Mouse (Mus musculus) left cerebral cortex, adult 8-10 months (tissue): ENCODE measurements at regions not wholly inside any gene's neighbourhood (a gene's known extent, or its start where the extent isn't known, plus 50 kb on each side); places are given as distances from the start of the nearest gene placed in this dataset.
A peak's percentile ranks its signal among the peaks of the same experiment; 100 is the strongest.

Experiments
- DNase-seq, 2 experiments: peaks; one replicate each; pipeline ENCODE4 v3.0.0; 2022; ENCODE audit warnings: low spot score in 2 of 2

DNA sequence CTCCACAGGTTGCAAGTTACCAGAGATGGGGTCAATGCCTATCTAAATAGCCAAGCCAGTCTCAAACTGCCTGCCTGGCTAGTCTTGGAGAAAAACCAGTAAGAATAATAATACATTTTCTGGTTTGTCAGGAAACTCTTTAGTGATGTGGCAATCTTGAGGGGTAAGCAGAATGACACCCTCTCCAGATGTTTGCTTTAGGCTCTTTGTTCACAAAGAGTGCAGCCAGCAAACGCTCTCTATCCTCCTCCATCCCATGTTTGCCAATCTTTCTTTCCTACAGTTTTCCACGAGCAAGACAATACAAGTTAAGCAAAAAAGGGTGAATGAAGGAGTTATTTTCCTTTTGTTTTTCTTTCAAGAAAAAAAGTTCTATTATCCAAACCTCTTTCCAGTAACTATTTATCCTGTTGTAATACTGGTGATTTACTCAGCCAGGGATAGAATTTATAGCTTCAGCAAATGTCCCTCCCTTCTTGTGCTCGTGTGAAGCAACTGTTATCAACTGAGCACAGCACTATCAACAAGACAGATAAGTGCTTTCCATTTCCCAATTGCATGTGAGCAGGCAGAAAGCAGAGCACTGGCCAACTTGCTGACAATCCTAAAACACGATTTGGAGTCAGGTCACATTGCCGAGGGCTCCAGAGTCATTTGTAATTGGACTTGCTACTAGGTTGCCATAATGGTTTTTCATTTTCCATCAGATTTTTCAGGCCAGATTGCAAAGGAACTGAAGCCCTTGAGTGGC lies 873.5 kb downstream of the Rapgef2 start:
- no peak for DNase-seq

DNA sequence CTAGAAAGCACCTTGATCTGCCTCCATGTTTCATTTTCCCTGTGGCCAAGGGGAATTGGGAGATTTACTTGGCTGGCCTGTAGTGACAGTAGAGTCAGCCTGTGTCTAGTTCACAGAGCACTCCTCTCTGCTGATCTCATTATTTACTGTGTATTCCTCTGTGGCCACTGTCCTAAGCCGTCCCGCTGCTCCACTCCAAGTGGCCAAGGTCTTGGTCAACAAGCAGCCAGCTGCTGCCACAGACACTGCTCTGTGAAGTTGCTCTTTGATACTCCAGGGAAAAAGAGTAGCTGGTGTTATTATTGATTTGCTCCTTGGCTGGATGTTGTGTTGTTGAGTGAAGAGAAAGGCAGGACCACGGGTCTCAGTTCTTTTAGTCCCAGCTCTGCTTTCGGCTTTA lies 874.9 kb downstream of the Rapgef2 start:
- no peak for DNase-seq

DNA sequence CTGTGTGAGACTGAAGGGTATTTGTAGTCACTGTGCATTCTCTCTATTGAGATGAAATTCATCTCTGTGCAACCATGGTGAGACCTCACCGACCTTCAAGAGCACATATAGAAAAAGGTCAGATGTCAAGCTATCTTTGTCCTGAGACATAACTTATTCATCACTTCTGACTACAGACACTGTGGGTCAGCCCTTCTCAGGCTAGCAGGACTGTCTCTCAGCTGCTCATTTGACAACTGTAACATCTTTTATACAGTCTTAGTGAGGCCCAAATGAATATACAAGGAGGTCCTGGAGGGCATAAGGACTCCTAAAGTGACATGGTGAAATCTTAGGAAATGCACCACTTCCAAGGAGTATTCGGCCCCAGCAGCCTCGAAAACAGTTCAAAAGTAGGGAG lies 877.1 kb downstream of the Rapgef2 start:
- DNase-seq, result no peak

DNA sequence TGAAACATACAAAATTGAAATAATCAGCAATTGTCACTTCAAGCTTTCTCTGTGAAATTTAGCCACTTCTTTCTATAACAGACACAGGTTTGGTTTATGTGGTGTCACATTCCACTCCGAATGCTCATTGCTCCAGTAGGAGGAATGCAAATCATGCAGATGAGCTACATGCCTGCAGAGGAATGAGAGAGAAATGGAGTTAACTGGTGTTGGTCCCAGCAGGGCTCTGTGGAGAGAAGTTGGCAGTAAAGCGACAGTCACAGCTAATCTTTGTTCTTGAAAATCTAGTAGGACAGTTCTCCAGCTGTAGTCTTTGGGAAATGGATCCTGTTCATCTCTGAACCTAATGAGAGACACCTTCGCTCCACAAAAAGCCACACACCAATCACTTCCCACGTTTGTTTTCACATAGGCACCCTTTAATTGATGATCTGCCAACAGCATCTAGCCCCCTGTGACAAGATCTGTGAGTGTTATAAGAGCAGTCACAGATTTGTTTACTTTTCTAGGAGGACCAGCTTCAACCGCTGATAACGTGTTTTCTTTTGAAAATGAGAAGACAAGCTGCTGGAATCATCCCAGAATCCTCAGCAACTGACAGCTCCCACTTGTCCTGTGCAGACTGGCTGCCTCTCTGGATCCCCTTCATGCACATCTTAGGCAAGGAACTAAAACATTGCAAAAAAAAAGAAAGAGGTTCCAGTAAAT lies 880.4 kb downstream of the Rapgef2 start:
- DNase-seq, result no peak

DNA sequence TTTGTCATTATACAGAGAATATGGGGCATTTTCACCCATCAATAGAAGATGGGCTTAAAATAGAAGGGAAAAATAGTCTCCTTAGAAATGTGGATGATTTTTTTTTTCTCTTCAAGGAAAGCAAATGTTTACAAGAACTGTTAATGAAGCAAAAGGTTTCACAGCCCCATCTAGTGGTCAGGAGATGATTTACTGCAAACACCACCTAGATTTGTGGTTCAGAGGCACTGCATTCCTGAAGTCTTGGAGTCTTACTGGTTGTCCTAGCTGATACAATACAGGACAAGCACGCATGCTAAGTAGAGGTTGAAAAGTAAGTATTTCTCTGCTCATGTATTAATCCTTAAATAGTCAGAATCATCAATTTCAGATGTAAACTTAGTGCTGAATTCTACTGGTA lies 927.9 kb downstream of the Rapgef2 start:
- DNase-seq, result peak in 1 of 2 experiments; percentile 20

DNA sequence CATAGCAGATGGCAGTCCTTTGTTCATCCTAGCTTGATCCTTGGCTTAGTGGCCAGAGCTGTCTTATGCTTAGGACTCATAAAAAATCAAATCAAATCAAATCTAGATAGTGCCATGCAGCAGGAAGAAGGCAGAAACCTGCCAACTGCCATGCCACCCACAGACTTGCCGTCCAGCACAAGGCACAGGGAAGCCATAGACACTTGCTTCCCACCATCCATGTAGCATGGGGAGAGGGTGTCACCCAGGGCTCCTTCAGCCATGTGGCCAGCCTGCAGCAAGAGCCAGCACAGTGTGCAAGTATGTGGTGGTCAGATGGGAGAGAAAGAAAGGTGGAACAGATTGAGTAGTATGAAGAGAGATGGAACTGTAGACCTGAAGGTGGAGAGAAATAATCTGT lies 946.4 kb downstream of the Rapgef2 start:
- DNase-seq, result no peak

DNA sequence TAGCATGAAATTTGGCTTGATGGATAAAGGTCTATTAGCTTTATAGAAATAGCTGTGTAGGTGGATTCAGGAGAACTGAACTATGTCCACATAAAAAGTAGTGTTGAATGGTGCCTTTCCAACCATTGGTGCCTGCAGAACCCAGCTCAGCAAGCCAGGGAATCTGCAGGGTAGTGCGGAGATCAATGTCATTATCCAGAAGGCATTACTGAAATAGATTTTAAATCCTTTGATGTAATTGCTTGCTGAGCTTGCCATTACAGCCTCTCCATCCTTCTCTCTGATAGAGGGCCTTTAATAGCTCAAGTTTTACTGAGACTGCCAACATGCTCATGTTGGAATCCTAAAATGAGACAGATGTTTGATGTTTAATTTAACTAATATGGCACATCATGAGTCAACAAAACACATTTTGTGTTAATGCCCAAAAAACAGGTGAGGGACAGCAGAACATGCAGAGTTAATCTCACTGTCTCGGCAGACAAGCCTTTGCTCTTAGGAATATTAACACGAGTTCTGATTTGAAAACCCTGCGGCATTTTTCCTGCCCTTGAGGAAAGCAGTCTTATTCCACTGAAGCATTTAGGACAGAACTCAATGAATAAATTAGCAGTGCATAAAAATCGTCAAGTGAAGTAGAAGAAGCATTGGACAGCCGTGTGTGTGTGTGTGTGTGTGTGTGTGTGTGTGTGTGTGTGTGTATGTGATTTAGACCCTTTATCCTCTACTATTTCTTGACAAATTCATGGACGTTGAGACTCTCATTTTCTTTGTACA lies 974.5 kb downstream of the Rapgef2 start:
- DNase-seq, result no peak

DNA sequence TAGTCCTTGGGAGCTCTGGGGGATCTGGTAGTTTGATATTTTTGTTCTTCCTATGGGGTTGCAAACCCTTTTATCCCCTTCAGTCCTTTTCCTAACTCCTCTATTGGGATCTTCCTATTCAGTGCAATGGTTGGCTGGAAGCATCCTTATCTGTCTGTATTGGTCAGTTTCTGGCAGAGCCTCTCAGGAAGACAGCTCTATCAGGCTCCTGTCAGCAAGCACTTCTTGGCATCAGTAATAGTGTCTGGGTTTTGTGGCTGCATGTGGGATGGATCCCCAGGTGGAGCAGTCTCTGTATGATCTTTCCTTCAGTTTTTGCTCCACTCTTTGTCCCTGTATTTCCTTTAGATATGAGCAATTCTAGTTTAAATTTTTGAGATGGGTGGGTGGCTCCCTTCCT lies 985.8 kb downstream of the Rapgef2 start:
- no peak for DNase-seq

DNA sequence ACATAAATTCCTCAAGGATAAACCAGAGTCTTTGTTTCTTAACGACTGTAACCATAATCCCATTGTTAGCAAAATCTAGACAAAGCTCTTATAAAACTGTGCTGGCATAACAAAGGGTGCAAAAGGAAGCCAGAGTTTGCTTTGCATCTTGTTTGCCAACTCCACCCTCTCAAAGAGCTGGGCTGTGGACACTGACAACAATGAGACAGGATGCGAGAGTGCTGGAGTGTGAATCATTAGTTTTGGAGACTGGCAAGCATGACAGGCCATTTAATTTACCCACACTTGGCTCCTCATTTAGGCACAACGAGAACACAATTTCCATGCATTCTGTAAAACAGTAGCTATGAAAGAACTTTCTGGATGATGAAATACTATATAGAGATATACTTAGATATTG lies 994.4 kb downstream of the Rapgef2 start:
- no peak for DNase-seq

DNA sequence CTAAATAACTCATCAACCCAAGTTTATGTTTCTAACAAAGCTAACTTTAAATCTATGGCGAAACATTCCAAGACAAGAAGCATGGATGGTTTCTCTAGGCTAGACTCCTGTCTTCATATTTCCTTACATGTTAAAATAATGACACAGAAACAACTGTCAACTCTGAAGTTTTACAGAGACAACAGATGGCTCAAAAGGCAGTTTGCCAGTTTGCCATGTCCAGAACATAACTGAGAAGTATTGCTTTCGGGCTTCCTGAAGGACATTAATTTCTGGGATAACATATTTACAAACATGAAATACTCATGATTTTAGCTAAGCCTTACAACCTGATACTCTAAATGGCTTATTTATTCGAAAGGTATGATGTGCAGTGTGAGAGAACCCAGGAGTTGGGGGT lies 1002.2 kb downstream of the Rapgef2 start:
- no peak for DNase-seq

DNA sequence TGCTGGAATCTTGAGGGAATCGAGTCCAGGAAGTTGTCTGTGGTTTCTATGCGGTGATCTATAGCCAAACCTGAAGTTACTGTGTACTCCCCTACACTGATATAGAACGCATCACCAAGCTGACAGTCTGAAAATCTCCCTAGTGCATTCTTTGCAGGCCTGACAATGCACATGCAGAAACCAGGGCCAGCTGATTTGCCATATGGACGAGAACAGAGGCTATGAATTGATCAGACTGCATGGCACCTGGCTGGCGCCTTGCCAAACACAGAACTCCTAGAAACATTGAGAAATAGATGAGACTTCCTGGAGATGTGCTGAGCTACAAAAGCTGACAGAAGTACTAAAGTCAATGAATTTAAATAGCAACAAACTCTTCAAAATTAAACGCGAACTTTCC lies 1049.4 kb downstream of the Rapgef2 start:
- DNase-seq, result no peak

DNA sequence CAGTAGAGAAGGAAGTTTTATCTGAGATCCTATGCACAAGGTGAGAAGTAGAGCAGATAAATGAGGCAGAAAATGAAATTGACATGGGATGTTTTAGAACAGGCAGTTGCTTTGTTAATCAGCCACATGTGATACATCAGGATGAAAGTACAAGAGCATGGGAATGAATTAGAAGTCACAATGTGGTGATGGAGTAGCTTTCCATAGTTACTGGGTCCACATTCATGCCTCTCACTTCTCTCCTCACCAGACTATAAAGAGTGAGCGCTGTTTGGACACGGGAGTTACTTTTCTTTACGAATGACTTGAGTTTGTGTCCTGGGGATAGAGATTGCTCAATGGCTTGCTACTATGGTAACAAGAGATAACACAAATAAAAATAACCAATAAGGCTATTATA lies 1076.6 kb downstream of the Rapgef2 start:
- no peak for DNase-seq

DNA sequence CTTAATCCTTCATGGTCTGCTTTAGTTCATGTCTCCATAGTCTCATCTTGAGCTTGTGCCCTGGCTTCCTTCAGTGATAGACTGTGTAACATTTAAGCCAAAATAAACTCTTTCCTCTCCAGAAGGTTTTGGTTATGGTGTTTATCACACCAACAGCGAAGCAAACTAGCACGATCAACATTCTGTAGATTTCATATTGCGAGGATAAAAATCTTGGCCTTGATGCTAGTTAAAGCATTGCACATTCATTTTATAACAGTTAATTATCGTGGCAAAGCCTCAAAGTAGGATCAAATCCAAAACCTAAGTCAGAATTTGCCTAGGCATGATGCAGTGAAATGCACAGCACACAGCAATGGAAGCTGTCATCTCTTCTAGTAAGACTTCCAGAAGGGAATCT lies 1123.7 kb downstream of the Rapgef2 start:
- DNase-seq, result no peak

DNA sequence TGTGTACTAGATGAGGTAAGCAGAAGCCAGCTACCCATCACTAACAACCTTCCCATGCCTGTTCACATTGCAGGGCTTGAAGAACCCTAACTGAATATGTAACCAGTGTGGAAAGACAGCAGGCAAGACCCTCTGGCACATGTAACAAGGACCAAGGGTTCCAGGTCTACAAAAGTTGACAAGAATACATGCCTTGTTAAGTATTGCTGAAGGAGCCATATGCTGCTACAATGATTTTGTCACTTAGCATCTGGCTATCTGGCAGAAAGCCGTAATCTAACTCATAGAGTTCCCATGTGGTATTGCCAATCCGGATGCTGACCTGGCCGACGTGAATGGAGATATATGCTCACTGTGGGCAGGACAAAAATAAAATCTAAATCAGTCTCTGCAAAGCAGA lies 1127.9 kb downstream of the Rapgef2 start:
- DNase-seq, result peak in 1 of 2 experiments; percentile 55
